Mouse (Mus musculus) lung, postnatal 25 days (tissue): ENCODE measurements around the gene Basp1.
A peak's percentile ranks its signal among the peaks of the same experiment; 100 is the strongest.

Experiments
- DNase-seq: peaks from one replicate; pipeline ENCODE4 v3.0.0; 2022; ENCODE audit warnings: low spot score

The Basp1 gene

DNA sequence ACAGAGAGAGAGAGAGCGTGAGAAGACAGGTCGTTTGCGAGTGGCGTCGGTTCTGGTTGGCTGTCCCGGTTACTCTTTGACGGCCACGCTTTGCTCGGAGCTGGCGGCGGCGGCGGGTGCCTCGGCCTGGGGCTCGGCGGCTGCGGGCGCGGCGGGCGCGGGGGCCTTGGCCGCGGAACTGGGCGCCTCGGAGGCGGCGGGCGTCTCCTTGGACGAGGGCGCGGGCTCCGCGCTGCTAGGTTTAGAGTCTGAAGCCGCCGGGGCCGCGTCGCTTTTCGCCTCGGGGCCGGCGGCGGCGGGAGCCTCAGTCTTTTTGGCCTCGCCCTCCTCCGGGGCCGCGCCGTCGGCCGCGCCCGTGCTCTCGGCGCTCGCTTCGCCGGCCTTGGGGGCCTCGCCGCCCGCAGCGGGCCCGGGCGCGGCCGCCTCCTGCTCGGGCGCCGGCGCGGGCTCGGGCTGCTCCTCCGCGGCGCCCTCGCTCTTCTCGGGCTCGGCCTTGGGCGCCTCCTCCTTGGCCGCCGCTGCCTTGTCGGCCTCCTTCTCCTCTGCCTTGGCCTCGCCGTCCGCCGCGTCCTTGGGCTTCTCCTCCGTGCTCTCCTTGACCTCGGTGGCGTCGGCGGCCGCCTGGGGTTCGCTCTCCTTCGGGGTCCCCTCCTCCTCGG is 49.3 kb downstream of the Basp1 start:
- DNase-seq, result no peak

DNA sequence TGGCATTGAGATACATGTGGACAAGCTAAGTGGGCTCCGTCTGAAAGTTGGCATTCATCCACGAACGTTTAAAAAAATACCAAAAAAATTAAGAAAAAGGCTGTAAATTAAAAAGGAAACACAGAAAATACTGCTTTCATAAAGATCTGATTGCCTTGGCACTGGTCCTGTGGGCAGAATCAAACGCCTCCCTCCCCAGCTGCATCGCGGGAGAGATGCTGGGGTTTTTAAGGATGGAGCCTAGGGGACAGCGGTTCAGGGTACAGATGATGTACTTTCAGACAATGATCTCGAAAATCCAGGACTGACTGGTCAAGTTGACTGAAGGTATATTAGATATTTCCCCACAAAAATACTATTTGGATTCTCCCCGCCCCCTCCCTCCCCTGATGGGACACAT is 49.9 kb downstream of the Basp1 start:
- DNase-seq, result no peak

DNA sequence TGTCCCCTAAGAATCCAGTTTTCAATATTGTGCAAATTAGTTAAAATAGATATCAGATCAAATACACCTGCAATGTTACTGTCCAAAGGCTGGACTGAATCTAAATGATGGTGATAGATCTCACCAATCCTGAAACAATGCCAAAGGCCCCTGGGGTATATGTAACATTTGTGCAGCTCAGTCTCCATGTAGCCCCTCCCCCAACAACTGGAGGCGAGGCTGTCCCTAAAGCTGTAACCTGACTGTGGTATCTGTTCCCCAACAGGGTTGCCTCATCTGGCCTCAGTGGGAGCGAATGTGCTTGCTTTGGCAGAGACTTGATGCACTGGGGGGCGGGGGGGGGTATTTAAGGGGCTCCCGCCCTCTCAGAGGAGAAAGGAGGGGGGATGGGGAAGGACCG is 52.7 kb downstream of the Basp1 start:
- no peak for DNase-seq

DNA sequence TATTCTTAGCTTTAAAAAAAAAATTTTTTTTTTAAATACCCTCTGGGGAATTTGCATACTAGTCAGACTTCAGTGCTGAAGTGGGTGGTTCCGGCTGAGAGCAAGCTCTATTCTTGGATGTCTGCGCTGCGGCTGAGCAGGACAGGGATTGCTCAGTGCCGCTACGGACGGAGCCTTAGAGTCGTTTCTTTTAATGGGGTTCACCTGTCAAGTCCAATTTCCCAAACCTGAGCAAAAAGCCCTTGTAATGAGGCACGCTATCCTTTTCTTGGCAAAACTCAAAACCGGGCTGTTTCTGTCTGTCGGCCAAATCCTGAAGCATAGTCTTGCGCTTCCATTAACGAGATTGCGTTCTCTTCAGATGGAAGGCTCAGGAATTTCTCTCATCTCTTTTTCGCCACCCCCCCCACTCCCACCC is 54.9 kb downstream of the Basp1 start:
- DNase-seq, result no peak

DNA sequence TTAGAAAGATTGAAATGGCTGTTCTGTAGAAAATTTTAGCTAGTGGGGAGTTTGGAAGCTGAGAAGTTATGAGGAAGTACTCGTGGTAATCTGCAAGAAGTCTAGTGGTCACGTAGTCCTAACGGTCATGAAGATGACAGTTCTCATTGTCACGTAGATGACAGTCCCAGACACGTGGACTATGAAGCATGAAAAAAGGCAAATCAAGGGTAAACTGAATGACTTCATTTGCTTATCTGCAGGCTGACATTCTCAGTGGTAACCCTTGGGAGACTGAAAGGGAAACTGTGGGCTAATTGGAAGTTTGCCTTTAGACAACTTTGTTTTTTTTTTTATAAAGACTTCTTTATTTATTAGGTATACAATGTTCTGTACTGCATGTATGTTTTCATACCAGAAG is 58.2 kb downstream of the Basp1 start:
- no peak for DNase-seq

DNA sequence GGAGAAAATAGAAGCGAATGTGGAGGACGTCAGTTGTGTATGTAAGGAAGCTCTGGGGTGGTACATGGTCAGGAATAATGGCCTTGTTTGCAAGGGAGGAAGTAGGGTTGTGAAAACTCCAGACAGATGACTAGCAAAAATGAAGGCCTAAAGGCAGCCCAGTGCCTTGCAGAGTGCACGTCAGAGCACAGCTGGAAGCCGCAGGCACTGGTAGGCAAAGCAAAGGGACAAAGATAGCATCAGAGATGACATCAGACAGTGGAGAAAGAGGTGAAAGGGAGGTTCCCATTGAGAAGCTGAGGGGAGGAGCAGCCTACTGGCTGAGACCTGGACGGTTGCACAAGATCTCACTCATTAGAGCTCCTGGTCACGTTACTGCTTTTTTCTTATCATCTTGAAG is 58.8 kb downstream of the Basp1 start:
- DNase-seq, result peak; percentile 32

DNA sequence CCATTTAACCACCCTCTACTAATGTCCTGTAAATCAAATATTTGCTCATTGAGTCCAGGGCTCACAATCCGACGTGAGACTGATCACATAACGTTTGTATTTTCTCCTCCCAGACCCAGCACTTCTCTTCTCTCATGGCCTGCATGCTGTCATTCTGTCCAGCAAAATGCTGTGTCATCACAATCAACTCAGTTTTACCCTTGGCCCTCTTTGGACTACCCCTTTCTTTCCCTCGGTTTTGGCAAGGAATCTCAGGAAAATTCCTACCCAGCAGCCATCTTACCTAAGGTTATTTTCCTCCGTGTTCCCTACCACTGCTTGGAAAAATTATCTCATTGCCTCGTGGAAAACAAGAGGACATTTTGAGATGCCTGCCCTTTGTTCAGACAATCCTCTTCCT is 60.1 kb downstream of the Basp1 start:
- DNase-seq, result no peak

DNA sequence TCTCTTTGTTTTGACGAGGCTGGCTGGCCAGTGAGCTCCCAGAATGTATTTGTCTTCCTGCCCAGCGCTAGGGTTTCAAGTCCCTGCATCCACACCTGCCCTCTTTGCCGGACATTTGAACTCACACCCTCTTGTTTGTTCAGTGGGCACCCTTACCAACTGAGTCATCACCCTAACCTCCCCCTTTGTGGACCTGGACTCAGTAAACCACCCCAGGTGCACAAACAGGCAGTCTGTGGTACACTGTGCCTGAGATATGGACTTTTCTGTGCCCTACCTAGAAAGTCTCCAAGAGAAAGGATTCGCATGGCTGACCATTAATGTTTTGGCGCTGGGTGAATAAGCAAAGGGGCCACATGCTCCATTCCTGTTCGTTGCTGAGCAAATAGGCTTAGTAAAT is 70.3 kb downstream of the Basp1 start:
- no peak for DNase-seq

DNA sequence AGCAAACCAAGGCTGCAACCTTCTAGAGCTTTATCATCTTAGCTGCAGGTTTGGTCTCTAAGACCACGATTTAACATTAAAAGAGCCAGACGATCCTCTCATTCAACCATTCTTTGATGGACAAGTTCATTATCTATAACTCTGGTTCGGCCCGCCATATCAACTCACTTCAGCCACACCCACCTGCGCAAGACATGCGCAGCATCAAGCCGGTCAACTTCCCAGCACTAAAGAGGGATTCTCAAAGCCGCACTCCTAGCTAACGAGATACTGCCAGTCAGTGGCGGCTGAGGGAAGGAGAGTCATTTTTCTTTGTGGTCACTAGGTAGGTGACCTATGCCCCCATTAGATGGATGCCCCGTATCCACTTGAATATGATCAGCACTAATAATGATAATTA is 78.3 kb downstream of the Basp1 start:
- no peak for DNase-seq

DNA sequence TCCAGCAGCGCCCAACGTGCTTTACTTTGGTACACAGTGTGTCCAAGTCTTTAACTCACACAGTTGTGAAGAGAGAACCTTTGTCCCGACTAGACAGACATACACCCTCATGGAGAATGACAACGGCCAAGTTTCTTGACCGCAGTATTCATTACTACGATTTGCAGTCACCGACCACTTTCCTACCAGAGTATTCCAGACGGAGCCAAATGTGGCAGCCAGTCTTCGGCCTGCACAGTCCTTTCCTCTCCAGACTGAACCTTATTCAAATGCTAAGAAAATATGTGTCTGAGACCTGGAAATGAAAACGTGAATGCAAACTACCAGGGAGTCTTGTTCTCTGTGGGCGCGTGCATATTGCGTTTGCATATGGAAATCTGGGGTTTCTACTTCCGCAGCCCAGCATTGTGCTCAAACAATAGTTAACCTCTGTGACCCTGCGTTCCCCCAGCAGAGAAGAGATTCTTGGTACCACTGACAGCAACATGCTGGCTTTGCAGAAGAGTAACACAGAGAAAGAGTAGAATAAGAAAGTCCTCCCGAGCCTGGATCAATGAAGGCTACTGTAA is 81.6 kb downstream of the Basp1 start:
- DNase-seq, result no peak

DNA sequence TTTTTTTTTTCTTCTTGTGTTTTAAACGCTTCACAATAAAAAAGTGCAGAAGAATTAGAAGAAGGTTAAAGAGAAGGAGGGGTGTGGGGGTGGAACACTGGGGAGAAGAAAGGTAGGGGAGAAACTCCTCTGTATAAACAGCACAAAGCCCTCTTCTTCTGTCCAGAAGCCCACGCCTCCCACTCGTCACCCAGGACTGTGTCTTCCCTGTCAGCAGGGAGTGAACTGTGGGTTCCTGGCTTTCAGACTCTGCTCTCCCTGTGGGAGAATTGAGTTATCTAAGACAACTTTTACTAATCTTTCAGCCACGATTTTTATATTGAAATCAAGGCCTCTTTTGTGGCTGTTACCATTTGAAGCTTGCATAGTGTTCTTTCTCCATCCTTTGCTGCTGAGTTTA is 82.6 kb downstream of the Basp1 start:
- DNase-seq, result no peak

DNA sequence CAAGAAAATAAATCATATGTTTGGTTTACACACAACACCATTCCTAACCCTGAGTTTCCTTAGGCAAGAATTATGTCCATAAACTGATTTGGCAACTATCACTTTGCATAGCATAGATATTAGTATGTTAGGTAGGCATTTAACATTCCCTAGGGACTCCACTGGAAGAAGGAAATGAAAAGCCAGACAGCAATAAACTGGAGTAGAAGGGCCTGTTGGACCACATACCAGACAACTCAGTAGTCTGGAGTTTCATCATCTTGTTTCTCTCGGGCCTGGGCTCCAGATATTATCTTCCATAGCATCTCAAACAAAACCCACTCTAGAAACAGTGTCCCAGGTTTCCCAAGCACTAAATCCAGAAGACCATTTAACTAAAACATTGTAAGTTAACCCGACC is 91.0 kb downstream of the Basp1 start:
- no peak for DNase-seq

DNA sequence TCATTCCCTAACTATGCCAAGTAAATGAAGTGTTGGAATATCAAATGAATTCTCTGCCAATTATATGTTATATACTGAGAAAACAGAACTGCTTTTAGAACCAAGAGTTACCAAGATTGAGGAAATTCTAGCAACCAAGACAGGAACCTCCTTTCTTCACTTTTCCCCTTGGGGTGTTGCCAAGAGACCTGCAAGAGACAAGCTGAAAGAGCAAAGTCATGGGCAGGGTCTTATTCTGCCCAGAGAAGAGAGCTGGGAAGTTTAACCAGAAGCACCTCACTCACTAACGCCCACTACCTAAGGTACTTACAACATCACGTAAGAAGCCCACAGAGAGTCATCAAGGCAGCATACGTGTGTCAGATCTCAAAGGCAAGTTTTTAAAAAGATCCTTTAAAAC is 91.5 kb downstream of the Basp1 start:
- no peak for DNase-seq

DNA sequence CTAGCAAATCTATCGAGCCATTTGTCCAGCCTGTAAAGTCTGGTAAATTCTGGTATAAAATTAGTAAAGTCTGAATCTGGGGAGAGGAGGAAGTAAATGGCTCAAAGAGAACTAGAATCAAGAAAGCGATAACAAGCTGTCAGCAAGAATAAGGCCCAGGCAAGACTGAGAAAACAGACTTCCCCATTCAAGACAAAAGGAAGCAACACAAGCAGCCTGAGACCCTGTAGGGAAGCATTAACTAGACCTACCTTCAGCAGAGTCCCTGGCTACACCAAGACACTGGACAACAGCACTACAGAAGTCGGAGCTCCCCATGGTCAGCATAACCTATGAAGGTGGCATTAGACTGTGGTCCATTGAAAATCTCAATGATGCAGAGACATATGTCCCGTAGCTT is 91.9 kb downstream of the Basp1 start:
- DNase-seq, result no peak

DNA sequence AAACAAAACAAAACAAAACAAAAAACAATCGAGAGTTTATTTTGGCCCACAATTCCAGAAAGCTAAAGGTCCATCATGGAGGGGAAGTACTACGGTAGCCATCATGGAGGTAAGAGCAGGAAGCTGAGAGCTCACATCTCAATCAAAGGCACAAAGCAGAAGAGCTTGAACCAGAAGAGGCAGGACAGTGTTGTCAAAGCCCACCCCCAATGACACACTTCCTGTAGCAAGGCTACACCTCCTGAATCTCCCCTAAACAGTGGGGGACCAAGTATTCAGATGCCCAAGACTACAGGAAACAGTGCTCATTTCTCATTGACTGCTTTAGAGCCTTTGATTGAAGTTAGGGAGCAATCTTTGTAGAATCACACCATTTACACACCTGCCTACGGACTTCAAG is 99.1 kb downstream of the Basp1 start:
- DNase-seq, result no peak
